Mouse (Mus musculus) heart, postnatal 14 days (tissue): ENCODE measurements around the gene Mknk1. TPM values are rescaled to one million over a fixed set of nuclear protein-coding genes. Genes with fewer than 3 reads are reported as not detected.

Experiments used
- DNase-seq, 2 experiments: peaks; one replicate each; pipeline ENCODE4 v3.0.0; 2021 to 2022
- intact Hi-C: fragments of 180-260 bp; cut with DNase I; formaldehyde crosslinking; loops from one replicate; pipeline ENCODE4 v1.15.1; 2025
- total RNA-seq, 2 experiments: library from RNA; stranded (reverse); gene quantifications; 2 replicates each; pipeline ENCODE4 v1.2.3; 2021

Gene Mknk1
- total RNA-seq, 2 experiments from 2014 or later: 27.8 to 28.1 TPM

DNA sequence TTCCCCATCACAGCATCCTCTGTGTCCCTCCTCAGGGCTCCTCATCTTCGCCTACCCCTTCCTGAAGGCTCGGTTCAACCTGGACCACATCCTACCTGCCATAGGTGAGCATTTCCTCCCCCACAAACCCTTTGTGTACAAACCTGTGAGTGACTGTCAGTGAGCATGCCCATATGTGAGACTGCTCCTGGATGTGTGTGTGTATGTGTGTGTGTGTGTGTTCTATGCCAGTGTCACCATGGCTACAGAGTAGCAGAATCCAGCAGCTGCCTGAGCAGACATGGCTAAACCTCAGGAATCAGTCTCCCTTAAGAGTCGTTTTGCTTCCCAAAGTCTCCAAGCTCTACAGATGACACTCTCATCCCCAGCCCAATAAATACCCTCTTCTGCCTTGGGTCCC, 46.8 kb downstream of the Mknk1 start:
- intact Hi-C loops: no loop called here
- DNase-seq: no peak

DNA sequence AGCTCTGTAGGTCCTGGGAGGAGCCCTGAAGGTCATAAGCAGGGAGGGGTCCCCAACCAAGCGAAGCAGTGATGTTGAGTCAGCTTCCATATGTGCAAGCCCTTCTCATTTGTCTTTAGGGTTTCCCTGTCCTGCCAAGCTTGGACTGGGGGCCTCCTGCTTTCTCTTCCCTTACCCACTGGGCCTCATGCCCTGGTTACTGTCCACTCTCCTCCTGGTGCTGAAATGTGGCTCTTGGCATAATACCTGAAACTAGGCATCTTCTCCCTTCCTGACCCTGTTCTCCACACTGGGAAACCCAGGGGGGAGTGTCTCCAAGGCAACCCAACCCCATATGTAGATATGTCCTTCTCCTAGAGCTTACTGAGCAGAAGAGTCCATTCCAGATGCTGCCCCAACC, 47.9 kb downstream of the Mknk1 start:
- intact Hi-C loops: no loop called here
- peak in 1 of 2 experiments; percentile 28 for DNase-seq

DNA sequence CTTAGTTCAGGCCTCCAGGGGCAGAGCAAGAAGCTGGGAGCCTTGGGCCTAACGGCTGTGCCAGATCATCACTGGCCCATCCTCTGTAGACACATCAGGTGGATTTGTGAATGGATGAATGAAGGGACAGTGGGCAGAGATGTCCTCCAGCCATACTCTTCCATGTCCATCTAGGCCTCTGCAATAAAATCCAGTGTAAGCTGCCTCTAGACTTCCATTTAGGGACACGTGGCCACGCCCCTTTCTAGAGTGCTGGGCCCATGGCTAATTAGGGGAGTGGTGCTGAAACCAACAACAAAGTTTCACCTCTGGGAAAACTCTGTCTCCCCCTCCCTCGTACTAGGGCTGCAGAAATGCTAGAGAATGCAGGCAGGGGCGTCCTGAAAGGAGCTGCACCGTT, 51.1 kb downstream of the Mknk1 start:
- DNase-seq: no peak
- intact Hi-C loops: no loop called here

DNA sequence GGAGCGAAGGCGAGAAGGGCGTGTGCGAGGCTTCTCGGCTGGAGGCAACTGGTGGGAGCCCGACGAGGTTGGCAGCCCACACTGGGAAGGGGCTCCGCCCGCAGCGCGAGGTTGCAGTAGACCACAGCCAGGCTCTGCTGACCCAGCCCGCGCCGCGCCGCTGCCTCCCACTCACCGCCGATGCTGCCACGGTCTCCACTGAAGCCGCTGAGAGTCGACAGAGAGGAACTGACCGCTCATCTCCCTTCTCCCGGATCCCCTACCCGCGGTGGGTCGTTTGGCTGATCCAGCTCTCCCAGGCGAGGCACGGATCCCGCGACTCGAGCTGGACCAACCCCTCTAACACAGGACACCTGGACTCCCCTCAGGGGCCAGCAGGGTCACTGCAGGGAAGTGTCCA, 51.6 kb downstream of the Mknk1 start, which contains the start of gene 6430628N08Rik:
6430628N08Rik (plus strand) TSS at position 113 of the 400 bp plus-strand sequence.
- intact Hi-C loops: no loop called here
- no peak for DNase-seq

DNA sequence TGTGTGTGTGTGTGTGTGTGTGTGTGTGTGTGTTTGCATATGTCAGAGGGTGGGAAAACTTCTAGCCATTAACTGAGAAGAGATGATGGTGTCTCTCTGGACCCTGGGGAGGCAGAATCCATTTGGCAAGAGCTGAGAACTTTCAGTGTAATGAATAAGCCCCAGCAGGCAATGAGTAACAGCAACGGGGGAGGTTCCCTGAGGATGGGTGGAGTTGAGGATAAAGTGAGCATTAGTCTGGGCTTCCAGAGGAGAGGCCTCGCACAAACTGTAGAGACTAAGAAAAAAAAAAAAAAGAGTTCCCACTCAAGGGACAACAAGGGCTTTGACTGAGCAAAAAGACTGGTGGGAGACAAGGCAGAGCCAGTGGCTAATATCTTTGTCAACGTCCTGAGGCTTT, 55.3 kb downstream of the Mknk1 start:
- intact Hi-C loops: no loop called here
- DNase-seq: no peak

DNA sequence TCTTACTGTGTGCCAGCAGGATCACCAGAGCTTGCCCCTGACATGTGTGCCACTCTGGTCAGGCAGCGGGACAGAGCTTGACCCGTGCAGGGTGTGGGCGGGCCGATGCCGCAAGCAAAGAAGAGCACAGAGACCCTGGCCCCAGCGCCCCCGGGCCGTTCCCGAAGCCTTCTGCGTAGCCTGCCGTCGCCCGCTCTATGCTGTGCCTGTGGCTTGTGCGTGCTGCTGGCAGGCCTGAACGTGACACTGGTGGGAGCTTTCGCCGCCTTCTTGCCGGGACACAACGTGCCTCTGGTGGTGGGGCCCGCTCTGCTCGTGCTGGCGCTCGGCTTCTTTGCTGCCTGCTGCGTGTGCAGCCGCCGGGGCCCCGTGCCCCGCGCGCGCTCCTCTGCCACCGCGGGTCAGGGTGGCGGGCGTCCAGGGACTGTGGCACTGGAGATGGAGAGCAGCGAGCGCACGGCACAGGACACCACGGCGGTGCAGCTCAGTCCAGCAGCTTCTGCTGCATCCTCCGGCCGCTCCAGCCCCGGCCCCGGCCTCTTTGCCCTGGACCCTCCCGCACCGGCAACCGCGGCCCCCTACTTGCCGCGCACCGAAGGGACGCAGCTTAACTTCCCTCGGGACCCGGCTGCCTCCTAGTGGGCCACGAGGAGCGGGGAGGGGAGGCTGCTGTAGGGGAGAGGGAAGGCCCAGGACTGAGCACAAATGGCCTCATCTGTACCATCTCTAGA, 59.1 kb downstream of the Mknk1 start:
- peak; percentile 13 to 22 for DNase-seq
- intact Hi-C loops: no loop called here

- peak; percentile 79 to 89 for DNase-seq
- intact Hi-C loops: loop anchor here (1.0 to 5.0 kb wide), 3 partner anchors 49 to 171 kb away; no protein-coding TSS in a partner anchor
Measured at GRCm38 (mm10) chr4:115902816-115903215, 63.8 kb downstream of the Mknk1 start.

GRCm38 (mm10) chr4:115904375-115904774, 65.4 kb downstream of the Mknk1 start:
- no peak for DNase-seq
- intact Hi-C loops: loop anchor here (5.0 kb wide), 1 partner anchor 172 kb away; no protein-coding TSS in a partner anchor

- DNase-seq: no peak
- intact Hi-C loops: no loop called here
Measured at GRCm38 (mm10) chr4:115905701-115906100, 66.7 kb downstream of the Mknk1 start.

GRCm38 (mm10) chr4:115906791-115907190, 67.8 kb downstream of the Mknk1 start:
- intact Hi-C loops: no loop called here
- no peak for DNase-seq

DNA sequence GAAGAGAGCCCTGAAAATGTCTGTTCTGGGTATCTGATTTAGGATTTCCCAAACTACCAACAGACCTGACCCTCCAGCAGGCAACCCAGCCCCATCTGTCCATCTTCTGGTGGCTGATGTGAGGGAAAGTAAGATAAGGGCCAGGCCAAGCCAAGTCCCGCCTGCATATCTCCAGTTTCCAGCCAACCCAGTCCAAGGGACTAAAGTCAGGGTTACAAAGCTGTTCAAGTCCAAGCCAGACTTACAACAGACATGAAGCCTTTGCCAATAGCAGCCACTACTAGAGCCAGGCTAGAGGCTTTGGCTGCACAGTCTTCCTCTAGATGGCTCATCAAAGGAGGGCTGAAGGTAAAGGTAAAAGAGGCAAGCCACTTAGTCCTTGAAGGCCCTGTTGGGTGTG, 69.0 kb downstream of the Mknk1 start:
- DNase-seq: no peak
- intact Hi-C loops: no loop called here

- intact Hi-C loops: no loop called here
Measured at GRCm38 (mm10) chr4:115908641-115909040, 69.6 kb downstream of the Mknk1 start.

GRCm38 (mm10) chr4:115911586-115911985, 72.6 kb downstream of the Mknk1 start:
- no peak for DNase-seq
- intact Hi-C loops: no loop called here

More at GRCm38 (mm10) chr4:115908641-115909040, 69.6 kb downstream of the Mknk1 start:
- peak; percentile 40 to 53 for DNase-seq

- DNase-seq: no peak
- intact Hi-C loops: no loop called here
Measured at GRCm38 (mm10) chr4:115919911-115920310, 80.9 kb downstream of the Mknk1 start.

GRCm38 (mm10) chr4:115922688-115923087, 83.7 kb downstream of the Mknk1 start:
- no peak for DNase-seq
- intact Hi-C loops: no loop called here

DNA sequence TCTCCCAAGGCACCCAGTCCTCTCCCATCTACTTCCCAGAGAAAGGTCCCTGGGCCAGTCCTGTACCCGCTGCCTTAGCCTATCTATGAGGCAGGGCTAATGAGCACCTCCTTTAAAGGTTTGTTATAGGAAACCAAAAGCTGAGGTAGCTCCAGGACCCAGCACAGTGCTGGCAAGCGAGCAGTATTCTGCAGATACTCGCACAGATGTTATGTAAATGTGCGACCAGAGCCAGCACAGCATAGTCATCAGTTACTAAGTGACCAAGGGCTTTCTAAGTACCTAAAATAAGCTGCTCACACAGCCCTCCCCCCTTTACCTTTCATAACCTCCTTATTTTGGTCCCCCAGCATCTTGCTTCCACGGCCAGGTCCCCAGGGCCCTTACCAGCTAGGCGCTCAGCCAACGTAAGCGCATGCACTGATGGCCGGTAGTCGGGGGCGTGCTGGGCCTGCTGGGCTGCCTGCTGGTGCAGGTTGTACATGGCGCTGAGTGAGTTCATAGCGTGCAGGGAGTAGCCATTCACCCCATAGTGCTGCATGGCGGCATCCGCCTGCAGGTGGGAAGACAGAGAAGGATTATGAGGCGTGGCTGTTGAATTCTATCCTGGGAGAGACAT, 84.4 kb downstream of the Mknk1 start:
- DNase-seq: no peak
- intact Hi-C loops: no loop called here

DNA sequence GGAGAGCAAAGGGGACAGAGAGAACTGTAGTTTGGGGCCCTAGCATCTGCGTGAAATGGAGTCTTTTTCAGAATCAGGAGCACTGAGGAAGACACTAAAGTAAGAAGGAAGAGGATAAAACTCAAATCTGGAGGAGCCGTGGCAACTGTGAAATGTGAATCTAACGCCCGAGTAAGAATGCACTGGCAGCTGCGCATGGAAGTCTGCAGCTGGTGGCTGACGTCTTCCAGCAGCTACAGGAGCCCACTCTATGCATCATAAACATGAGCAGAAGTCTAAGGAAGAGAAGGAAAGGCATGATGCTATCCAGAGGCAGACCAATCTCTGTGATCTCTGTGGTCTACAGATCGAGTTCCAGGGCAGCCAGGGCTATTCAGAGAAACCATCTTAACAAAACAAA, 88.6 kb downstream of the Mknk1 start:
- intact Hi-C loops: no loop called here
- DNase-seq: no peak

Other genes with a start within 250 kb of the Mknk1 start
- gene Cyp4a32, start 238.2 kb upstream of the Mknk1 start, total RNA-seq: not detected
- 10 to 100 TPM; 22.7 to 29.9 TPM for gene Cyp4b1, start 191.5 kb upstream of the Mknk1 start, total RNA-seq
- gene Efcab14, start 101.5 kb upstream of the Mknk1 start, total RNA-seq: 10 to 100 TPM; 34.0 to 35.3 TPM
- under 1 TPM in 1 of 2 experiments, not detected in 1; 0.39 TPM for gene Tex38, start 58.2 kb upstream of the Mknk1 start, total RNA-seq
- gene Atpaf1, start 54.4 kb upstream of the Mknk1 start, total RNA-seq: 10 to 100 TPM; 60.6 to 63.0 TPM
- 1 to 10 TPM; 6.4 to 7.1 TPM for gene Mob3c, start 11.1 kb upstream of the Mknk1 start, total RNA-seq
- gene Kncn, start 45.2 kb downstream of the Mknk1 start, total RNA-seq: not detected
- gene 6430628N08Rik, start 51.5 kb downstream of the Mknk1 start, total RNA-seq: not detected
- not detected for gene Dmbx1, start 100.7 kb downstream of the Mknk1 start, total RNA-seq
- gene Faah, start 178.7 kb downstream of the Mknk1 start, total RNA-seq: under 1 TPM; 0.53 to 0.78 TPM
- 10 to 100 TPM; 24.4 to 25.6 TPM for gene Nsun4, start 214.7 kb downstream of the Mknk1 start, total RNA-seq
- 1,000 to 10,000 TPM; 1,830 to 1,899 TPM for gene Uqcrh, start 235.9 kb downstream of the Mknk1 start, total RNA-seq
- gene Lrrc41, start 236.1 kb downstream of the Mknk1 start, total RNA-seq: 10 to 100 TPM; 30.7 to 31.5 TPM